Mouse (Mus musculus) right cerebral cortex, postnatal 14 days (tissue): ENCODE measurements around the gene Irf4.

ENCODE experiments used
- DNase-seq: peaks from one replicate; pipeline ENCODE4 v3.0.0; 2022

The Irf4 gene

GRCm38 (mm10) chr13:30749021-30749556 is at the start of gene Irf4:
Gene Irf4 (plus strand): TSS chr13:30749226.
- DNase-seq, result no peak

GRCm38 (mm10) chr13:30702695-30703094 is 46.3 kb upstream of the Irf4 start:
- DNase-seq, result no peak

- no peak for DNase-seq
Measured at GRCm38 (mm10) chr13:30704246-30705095, 44.6 kb upstream of the Irf4 start.

- no peak for DNase-seq
Measured at GRCm38 (mm10) chr13:30711066-30711465, 38.0 kb upstream of the Irf4 start.

- DNase-seq, result no peak
Measured at GRCm38 (mm10) chr13:30711711-30712110, 37.3 kb upstream of the Irf4 start.

GRCm38 (mm10) chr13:30712280-30712679 is 36.7 kb upstream of the Irf4 start:
- DNase-seq, result no peak

- DNase-seq, result no peak
Measured at GRCm38 (mm10) chr13:30713621-30714020, 35.4 kb upstream of the Irf4 start.

GRCm38 (mm10) chr13:30714552-30714951 is 34.5 kb upstream of the Irf4 start:
- no peak for DNase-seq

GRCm38 (mm10) chr13:30715060-30715459 is 34.0 kb upstream of the Irf4 start:
- DNase-seq, result no peak

GRCm38 (mm10) chr13:30715573-30715972 is 33.5 kb upstream of the Irf4 start:
- no peak for DNase-seq

- no peak for DNase-seq
Measured at GRCm38 (mm10) chr13:30716611-30717010, 32.4 kb upstream of the Irf4 start.

GRCm38 (mm10) chr13:30722601-30723000 is 26.4 kb upstream of the Irf4 start:
- no peak for DNase-seq

GRCm38 (mm10) chr13:30723258-30723657 is 25.8 kb upstream of the Irf4 start:
- DNase-seq, result no peak

GRCm38 (mm10) chr13:30723858-30724257 is 25.2 kb upstream of the Irf4 start:
- DNase-seq, result no peak

GRCm38 (mm10) chr13:30724691-30725271 is 24.2 kb upstream of the Irf4 start:
- DNase-seq, result no peak

GRCm38 (mm10) chr13:30726879-30727278 is 22.1 kb upstream of the Irf4 start:
- no peak for DNase-seq

GRCm38 (mm10) chr13:30728155-30728554 is 20.9 kb upstream of the Irf4 start:
- DNase-seq, result no peak

- no peak for DNase-seq
Measured at GRCm38 (mm10) chr13:30729245-30729644, 19.8 kb upstream of the Irf4 start.

GRCm38 (mm10) chr13:30730104-30730793 is 18.8 kb upstream of the Irf4 start:
- DNase-seq, result no peak

- no peak for DNase-seq
Measured at GRCm38 (mm10) chr13:30732709-30733445, 16.1 kb upstream of the Irf4 start.

- DNase-seq, result no peak
Measured at GRCm38 (mm10) chr13:30736721-30737120, 12.3 kb upstream of the Irf4 start.

- DNase-seq, result no peak
Measured at GRCm38 (mm10) chr13:30737257-30737656, 11.8 kb upstream of the Irf4 start.

- DNase-seq, result no peak
Measured at GRCm38 (mm10) chr13:30738310-30738840, 10.7 kb upstream of the Irf4 start.
